Mouse (Mus musculus): ENCODE measurements at regions not wholly inside any gene's neighbourhood (a gene's known extent, or its start where the extent isn't known, plus 50 kb on each side); places are given as distances from the start of the nearest gene placed in this dataset.

DNA sequence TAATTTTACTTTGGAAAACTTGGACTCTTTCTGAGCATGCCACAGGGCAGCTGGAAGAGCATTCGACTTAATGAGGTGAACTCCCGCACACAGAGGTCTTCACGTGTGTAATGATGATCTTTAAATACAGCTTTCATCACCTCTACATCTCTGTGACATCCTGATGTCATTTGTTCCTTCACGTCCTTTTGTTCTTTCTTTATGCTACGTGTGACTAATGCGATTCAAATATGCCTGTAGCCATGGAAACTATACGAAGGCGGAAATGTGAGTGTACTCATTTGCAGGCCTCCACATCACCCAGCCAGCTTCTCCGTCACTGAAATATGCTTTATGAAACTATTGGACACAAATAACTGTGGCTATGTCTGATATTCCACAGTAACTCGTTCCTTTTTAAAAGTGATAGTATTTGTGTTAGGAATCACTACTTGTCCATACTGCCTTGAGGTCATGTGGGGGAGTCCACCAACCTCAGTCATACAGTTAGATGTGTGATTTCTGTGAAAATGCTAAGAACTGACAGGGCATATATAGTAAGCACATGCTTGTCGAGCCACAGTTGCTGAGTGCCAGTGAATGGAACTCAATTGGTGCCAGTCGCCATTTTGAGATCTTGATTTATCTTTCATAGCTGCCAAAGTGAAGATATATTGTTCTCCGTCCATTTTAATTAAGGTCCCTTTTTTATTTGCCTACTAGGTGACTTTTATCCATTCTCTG is 145.9 kb downstream of the Plk2 start:
- TF ChIP-seq CTCF (IDR thresholded peaks at IDR 0.05; ENCODE audit: low read depth, low read length) (no peak), POLR2A (IDR thresholded peaks at IDR 0.05; ENCODE audit: borderline replicate concordance, low read depth, low read length) (no peak)
